Mouse (Mus musculus) ES-Bruce4 (cell line): Measurements from ENCODE around the gene Gatad2a.

ENCODE experiments used
- CTCF ChIP-seq: IDR thresholded peaks from one replicate; pipeline ENCODE4 v1.8.1; 2011; ENCODE audit warnings: low read depth, low read length
- EP300 ChIP-seq: IDR thresholded peaks from 2 replicates; pipeline ENCODE4 v1.6.1; 2011; ENCODE audit warnings: low read depth, low read length; ENCODE audit not compliant: insufficient read depth
- POLR2A ChIP-seq: IDR thresholded peaks from one replicate; pipeline ENCODE4 v1.8.1; 2011; ENCODE audit warnings: low read length; ENCODE audit not compliant: insufficient read depth

DNA sequence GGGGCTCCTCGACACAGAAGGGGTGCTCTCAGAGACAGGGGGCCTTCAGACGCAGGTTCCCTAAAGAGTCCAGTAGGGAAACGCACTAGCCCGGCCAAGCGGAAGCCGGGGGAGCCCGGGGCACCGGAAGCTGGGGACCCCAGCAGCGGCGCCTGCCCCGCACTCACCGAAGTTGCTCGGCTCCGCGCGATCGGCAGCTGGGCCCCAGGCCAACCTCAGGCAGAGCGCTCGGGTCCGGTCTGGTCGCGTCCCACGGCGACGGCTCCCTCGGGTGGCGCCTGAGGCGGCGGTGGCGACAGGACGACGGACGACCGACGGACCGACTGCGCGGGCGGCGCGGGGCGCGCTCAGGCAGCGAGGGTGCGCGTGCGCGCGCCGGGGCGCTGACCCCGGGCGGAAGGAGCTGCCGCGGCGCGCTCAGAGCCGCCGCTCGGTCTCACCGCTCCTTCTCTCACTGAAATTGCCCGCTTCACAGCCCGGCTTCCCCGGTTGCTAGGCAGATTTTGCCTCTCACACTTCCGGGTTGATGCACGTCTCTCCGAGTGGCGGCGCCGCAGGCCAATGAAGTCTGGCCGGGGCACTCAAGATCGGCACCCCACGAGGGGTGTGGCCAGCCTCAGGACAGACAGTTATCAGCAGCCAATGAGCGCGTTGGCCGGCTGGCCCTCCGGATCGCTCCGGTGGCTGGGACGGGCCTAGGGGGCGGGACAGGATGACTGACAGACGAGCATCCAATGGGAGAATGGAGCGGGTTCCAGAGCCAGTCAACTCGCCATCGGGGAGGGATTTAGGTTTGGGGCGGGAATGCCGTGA, at the start of gene Gatad2a:
- TF ChIP-seq EP300: no peak
- no peak for TF ChIP-seq POLR2A
- peak; percentile 11 for TF ChIP-seq CTCF
